In genomic region chr17:35187959-35188610, GRCm38 (mm10) we compare ENCODE assay signal across 8 mouse cellular contexts. TPM values are rescaled to one million over a fixed set of nuclear protein-coding genes. Genes with fewer than 3 reads are reported as not detected.
DNase-seq lines count a peak whose midpoint lies in the region; ATAC-seq and TF ChIP-seq lines count a peak whose summit lies in the region.

Lst1 (minus strand) TSS chr17:35188439.

- no peak for TF ChIP-seq RAD21 in MEL (IDR thresholded peaks at IDR 0.05; ENCODE audit: low read depth, low read length)

- no peaks in the 10 kb centered on the region for H3K9me3 ChIP-seq in MEL (replicated peaks; ENCODE audit: insufficient read depth, low read length)
- no peaks in the 10 kb centered on the region for H3K9me3 ChIP-seq in liver, embryonic 16.5 days (replicated peaks; ENCODE audit: control insufficient read depth, low read length)
- no peaks in the 10 kb centered on the region for H3K9me3 ChIP-seq in midbrain, embryonic 14.5 days (ENCODE audit: control insufficient read depth, low read length)
- H3K9me3 ChIP-seq in forebrain, embryonic 15.5 days: no peaks in the 10 kb centered on the region

- no peak for DNase-seq in left cerebral cortex, postnatal 10 days (ENCODE audit: extremely low spot score in 1 of 2, low spot score in 2 of 2)
- DNase-seq in left cerebral cortex, adult 18-20 months (ENCODE audit: low spot score in 2 of 2): no peak
- DNase-seq in MEL (ENCODE audit: low read depth, low spot score): peak; percentile 60
- DNase-seq in natural killer cell, adult 2 months (ENCODE audit: low spot score in 2 of 2): no peak
- DNase-seq in midbrain, embryonic 14.5 days: no peak

- peak within 1 kb of the TSS; percentile 89 for H3K27ac ChIP-seq in MEL (ENCODE audit: control insufficient read depth, low read depth, low read length)
- H3K27ac ChIP-seq in liver, embryonic 16.5 days (ENCODE audit: low read length): peak within 1 kb of the TSS; percentile 80
- no peak within 1 kb of the TSS for H3K27ac ChIP-seq in midbrain, embryonic 14.5 days (replicated peaks; ENCODE audit: low read depth, low read length)
- H3K27ac ChIP-seq in forebrain, embryonic 15.5 days (replicated peaks): no peak within 1 kb of the TSS

- no peak for TF ChIP-seq POLR2A in MEL (IDR thresholded peaks at IDR 0.05; ENCODE audit: control insufficient read depth in 1 of 2, insufficient read depth in 1 of 2, low read depth in 1 of 2, low read length in 2 of 2, poor library complexity in 1 of 2)

- H3K4me2 ChIP-seq in liver, embryonic 16.5 days (ENCODE audit: low read depth, low read length): peak within 1 kb of the TSS; percentile 30; the same call in 1 of the 2 replicates
- no peak within 1 kb of the TSS for H3K4me2 ChIP-seq in midbrain, embryonic 14.5 days (ENCODE audit: low read length)
- no peak within 1 kb of the TSS for H3K4me2 ChIP-seq in forebrain, embryonic 15.5 days (replicated peaks)

- no peak within 1 kb of the TSS for H3K4me3 ChIP-seq in MEL (ENCODE audit: control insufficient read depth in 1 of 2, insufficient read depth in 1 of 2, low read depth in 2 of 2, low read length in 2 of 2)
- peak within 1 kb of the TSS; percentile 32 for H3K4me3 ChIP-seq in liver, embryonic 16.5 days (ENCODE audit: low read depth, low read length)
- H3K4me3 ChIP-seq in midbrain, embryonic 14.5 days (replicated peaks; ENCODE audit: low read depth, low read length): no peak within 1 kb of the TSS
- H3K4me3 ChIP-seq in forebrain, embryonic 15.5 days: no peak within 1 kb of the TSS

- no peaks in the 10 kb centered on the region for H3K27me3 ChIP-seq in MEL (ENCODE audit: control insufficient read depth in 1 of 2, insufficient read depth in 2 of 2, low read length in 2 of 2)
- no peaks in the 10 kb centered on the region for H3K27me3 ChIP-seq in liver, embryonic 16.5 days (ENCODE audit: control insufficient read depth, insufficient read depth, low read depth, low read length)
- no peaks in the 10 kb centered on the region for H3K27me3 ChIP-seq in midbrain, embryonic 14.5 days (ENCODE audit: control insufficient read depth, insufficient read depth, low read length)
- no peaks in the 10 kb centered on the region for H3K27me3 ChIP-seq in forebrain, embryonic 15.5 days

- no peak for TF ChIP-seq CTCF in MEL (IDR thresholded peaks at IDR 0.05 in 2 of 3, conservative IDR thresholded peaks at IDR 0.05 in 1 of 3; ENCODE audit: control insufficient read depth in 1 of 3, insufficient read depth in 1 of 3, low read depth in 2 of 3, low read length in 3 of 3, poor library complexity in 1 of 3, severe bottlenecking in 1 of 3)

- 28% methylated on average over 7 of the region's 7 CpGs for WGBS in liver, embryonic 16.5 days (ENCODE audit: insufficient replicate concordance)
- WGBS in midbrain, embryonic 14.5 days: 63% methylated on average over 7 of the region's 7 CpGs
- 69% methylated on average over 7 of the region's 7 CpGs for WGBS in forebrain, embryonic 15.5 days

- no peak for ATAC-seq in erythroblast, adult 5-6 weeks (replicated peaks; ENCODE audit: low FRiP score, poor library complexity, severe bottlenecking)
- no peak for ATAC-seq in liver, embryonic 16.5 days (ENCODE audit: low read depth)
- no peak for ATAC-seq in midbrain, embryonic 14.5 days (ENCODE audit: low FRiP score, low TSS enrichment)
- ATAC-seq in forebrain, embryonic 15.5 days (replicated peaks): no peak

- peaks cover 18 to 47% of the 10 kb centered on the region in 2 experiments for H3K4me1 ChIP-seq in MEL (ENCODE audit: control insufficient read depth in 1 of 2, insufficient read depth in 2 of 2, low read length in 2 of 2)
- peaks cover 11% of the 10 kb centered on the region for H3K4me1 ChIP-seq in liver, embryonic 16.5 days (ENCODE audit: control insufficient read depth, low read depth, low read length)
- peaks cover 10% of the 10 kb centered on the region; the same call in 1 of the 2 replicates for H3K4me1 ChIP-seq in midbrain, embryonic 14.5 days (ENCODE audit: control insufficient read depth, insufficient read depth, low read length)
- H3K4me1 ChIP-seq in forebrain, embryonic 15.5 days: peaks cover 14% of the 10 kb centered on the region

- no peak for TF ChIP-seq EP300 in MEL (IDR thresholded peaks at IDR 0.05; ENCODE audit: low read depth in 1 of 2, low read length in 2 of 2)

- intact Hi-C loops in left cerebral cortex, postnatal 10 days (cut with DNase I): no loop called here

- peaks cover 0 to 37% of the 10 kb centered on the region in 2 experiments; a peak in 2 of 4 replicates for H3K36me3 ChIP-seq in MEL (ENCODE audit: control insufficient read depth in 1 of 2, insufficient read depth in 2 of 2, low read length in 2 of 2)
- no peaks in the 10 kb centered on the region for H3K36me3 ChIP-seq in liver, embryonic 16.5 days (ENCODE audit: control insufficient read depth, insufficient read depth)
- H3K36me3 ChIP-seq in midbrain, embryonic 14.5 days (ENCODE audit: control insufficient read depth, insufficient read depth, low read length): no peaks in the 10 kb centered on the region
- no peaks in the 10 kb centered on the region for H3K36me3 ChIP-seq in forebrain, embryonic 15.5 days

- H3K79me2 ChIP-seq in MEL (ENCODE audit: control insufficient read depth, insufficient read depth, low read length, poor library complexity): no peaks in the 10 kb centered on the region

- H3K9ac ChIP-seq in MEL (ENCODE audit: control insufficient read depth, low read depth, low read length, poor library complexity, severe bottlenecking): peak within 1 kb of the TSS; percentile 53
- H3K9ac ChIP-seq in liver, embryonic 16.5 days (ENCODE audit: low read depth, low read length): no peak within 1 kb of the TSS
- H3K9ac ChIP-seq in midbrain, embryonic 14.5 days (replicated peaks; ENCODE audit: low read length): no peak within 1 kb of the TSS
- no peak within 1 kb of the TSS for H3K9ac ChIP-seq in forebrain, embryonic 15.5 days (replicated peaks)

TF ChIP-seq in MEL, 35 proteins besides CTCF, POLR2A, EP300 and RAD21:
- TF ChIP-seq HCFC1 (IDR thresholded peaks at IDR 0.05; ENCODE audit: low read depth, low read length) (peak; percentile 46; the same call in 1 of the 2 replicates), USF1 (IDR thresholded peaks at IDR 0.05; ENCODE audit: low read depth, low read length) (peak; percentile 93), POLR2AphosphoS2 (IDR thresholded peaks at IDR 0.05; ENCODE audit: low read length) (no peak), BHLHE40 (IDR thresholded peaks at IDR 0.05; ENCODE audit: borderline replicate concordance, low read depth, low read length) (peak; percentile 84; the same call in 1 of the 2 replicates), MAFK (IDR thresholded peaks at IDR 0.05; ENCODE audit: borderline replicate concordance, low read depth, low read length) (no peak), MAX (IDR thresholded peaks at IDR 0.05; ENCODE audit: low read length) (peak; percentile 52; the same call in 1 of the 2 replicates), USF2 (IDR thresholded peaks at IDR 0.05; ENCODE audit: borderline replicate concordance in 1 of 2, insufficient read depth in 1 of 2, low read depth in 1 of 2, low read length in 2 of 2) (peak in 1 of 2 experiments; percentile 71; a peak in 2 of 4 replicates), MEF2A (IDR thresholded peaks at IDR 0.05; ENCODE audit: extremely low read depth, insufficient replicate concordance, low read depth, low read length, poor library complexity, severe bottlenecking) (no peak)
TF ChIP-seq in MEL: peak in this region for 5.

RNA-seq across cellular contexts. Expression of gene Lst1, which starts in this region (rescaled TPM):
- 10 to 100 TPM; 13.7 to 14.9 TPM for total RNA-seq in left cerebral cortex, postnatal 10 days (2021)
- 1 to 10 TPM; 6.0 to 6.9 TPM for total RNA-seq in left cerebral cortex, adult 18-20 months (2021)
- 15.2 and 16.9 TPM in 2 replicates for total RNA-seq in MEL (2012; rRNA removed)
- 10 to 100 TPM in 1 of 2 experiments, not detected in 1; 29.0 TPM for polyA plus RNA-seq in MEL (2012; ENCODE audit: insufficient read depth in 1 of 2, insufficient read length in 2 of 2, low read depth in 1 of 2, low replicate concordance in 2 of 2, missing spikeins in 1 of 2)
- 55.5 and 77.7 TPM in 2 replicates for total RNA-seq in erythroblast, adult 5-6 weeks (2015; ENCODE audit: low replicate concordance)
- 32.2 and 57.3 TPM in 2 replicates for total RNA-seq in erythroblast, adult 5-6 weeks (2017; ENCODE audit: low replicate concordance)
- 38.8 and 41.4 TPM in 2 replicates for polyA plus RNA-seq in liver, embryonic 16.5 days (2015; fragmentation: Nextera tagmentation; extraction: Ambion mirVana)
- 3.8 and 9.0 TPM in 2 replicates for polyA plus RNA-seq in midbrain, embryonic 14.5 days (2014; fragmentation: Nextera tagmentation; extraction: Ambion mirVana)
- polyA plus RNA-seq in forebrain, embryonic 15.5 days (2015; fragmentation: Nextera tagmentation; extraction: Ambion mirVana): 6.2 and 6.8 TPM in 2 replicates

Comparison
In these comparisons a context has a peak if more than half of its experiments do, and no peak if none do; other contexts are left out.
1. H3K27ac ChIP-seq: peak in MEL (single experiment) and liver, embryonic 16.5 days (single experiment); none in midbrain, embryonic 14.5 days (single experiment) and forebrain, embryonic 15.5 days (single experiment).